Mouse (Mus musculus) myocyte (in vitro differentiated cells): ENCODE results near the gene Dcun1d1.

ENCODE experiments used
- MAX ChIP-seq: IDR thresholded peaks from one replicate; pipeline ENCODE4 v1.6.1; 2011; ENCODE audit warnings: low read depth, mild to moderate bottlenecking, control low read depth
- MYOD1 ChIP-seq, 3 experiments: IDR thresholded peaks; one replicate each; pipeline ENCODE4 v1.6.1; 2011; ENCODE audit warnings: control low read depth in 2 of 3, low read depth in 2 of 3, mild to moderate bottlenecking in 2 of 3, moderate library complexity in 1 of 3; ENCODE audit not compliant: insufficient read length in 2 of 3, control insufficient read depth in 1 of 3
- MYOG ChIP-seq, 3 experiments: IDR thresholded peaks; one replicate each; pipeline ENCODE4 v1.6.1; 2011; ENCODE audit warnings: control low read depth in 2 of 3, low read depth in 2 of 3, mild to moderate bottlenecking in 2 of 3; ENCODE audit not compliant: insufficient read length in 2 of 3, control insufficient read depth in 1 of 3, insufficient read depth in 1 of 3
- POLR2A ChIP-seq: IDR thresholded peaks from one replicate; pipeline ENCODE4 v1.6.1; 2011; ENCODE audit warnings: low read depth, mild to moderate bottlenecking, control low read depth, moderate library complexity; ENCODE audit not compliant: insufficient read length
- POLR2AphosphoS2 ChIP-seq: IDR thresholded peaks from one replicate; pipeline ENCODE4 v1.6.1; 2011; ENCODE audit warnings: low read depth, control low read depth; ENCODE audit not compliant: insufficient read length
- SRF ChIP-seq: IDR thresholded peaks from one replicate; pipeline ENCODE4 v1.6.1; 2011; ENCODE audit warnings: low read depth; ENCODE audit not compliant: control insufficient read depth, insufficient read length
- TCF12 ChIP-seq: IDR thresholded peaks from one replicate; pipeline ENCODE4 v1.6.1; 2011; ENCODE audit warnings: mild to moderate bottlenecking, control low read depth; ENCODE audit not compliant: poor library complexity, insufficient read depth, severe bottlenecking
- TCF3 ChIP-seq: IDR thresholded peaks from one replicate; pipeline ENCODE4 v1.6.1; 2011; ENCODE audit warnings: low read depth, control low read depth; ENCODE audit not compliant: insufficient read length
- USF1 ChIP-seq: IDR thresholded peaks from one replicate; pipeline ENCODE4 v1.6.1; 2011; ENCODE audit warnings: low read depth, mild to moderate bottlenecking, control low read depth, moderate library complexity

GRCm38 (mm10) chr3:35986266-35986665 is 49.0 kb upstream of the Dcun1d1 start:
- TF ChIP-seq USF1 (no peak), MYOG (IDR thresholded peaks at IDR 0.05; ENCODE audit: control insufficient read depth in 1 of 3, insufficient read depth in 1 of 3, insufficient read length in 2 of 3, low read depth in 2 of 3) (no peak), POLR2A (no peak), TCF12 (no peak), MAX (no peak), POLR2AphosphoS2 (no peak), SRF (no peak), TCF3 (no peak), MYOD1 (IDR thresholded peaks at IDR 0.05; ENCODE audit: control insufficient read depth in 1 of 3, insufficient read length in 2 of 3, low read depth in 2 of 3) (no peak)
